Mouse (Mus musculus): ENCODE measurements at regions not wholly inside any gene's neighbourhood (a gene's known extent, or its start where the extent isn't known, plus 50 kb on each side); places are given as distances from the start of the nearest gene placed in this dataset.

DNA sequence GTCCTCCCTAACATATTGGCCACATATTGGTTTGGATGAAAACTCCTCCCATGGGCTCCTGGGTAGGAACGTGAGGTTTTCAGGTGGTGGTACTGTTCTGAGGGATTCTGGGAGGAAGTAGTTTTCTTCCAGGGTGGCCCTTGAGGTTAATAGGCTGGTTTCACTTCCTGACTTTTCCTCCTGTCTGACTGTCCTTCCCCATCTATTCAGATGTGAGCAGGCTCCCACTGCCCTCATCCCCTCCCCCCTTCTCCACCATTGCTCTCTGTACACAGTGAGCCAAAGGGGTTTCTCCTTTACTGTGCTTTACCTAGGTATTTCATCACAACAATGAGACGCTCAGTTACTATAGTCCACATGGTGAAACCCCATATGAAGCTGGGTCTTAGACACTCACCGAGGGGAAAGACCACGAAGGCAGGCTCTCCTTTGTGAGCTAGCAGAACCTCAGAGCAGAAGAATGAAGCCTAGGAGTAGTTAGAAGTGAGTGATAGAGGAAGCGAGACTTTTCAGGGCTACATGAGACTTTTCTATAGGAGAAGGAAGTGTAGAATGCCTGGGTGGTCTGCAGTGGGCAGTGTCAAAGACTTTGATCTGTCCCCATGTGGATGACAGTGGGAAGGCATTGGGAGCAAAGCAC is 135.3 kb downstream of the Cd83 start:
- H3K4me1 ChIP-seq (ENCODE audit: control insufficient read depth, insufficient read depth, low read length) = no peaks in the 10 kb centered on the region
- H3K4me3 ChIP-seq (replicated peaks; ENCODE audit: insufficient read depth, low read depth, low read length) = no peak overlapping the region
- no peak for DNase-seq
- H3K27ac ChIP-seq (ENCODE audit: insufficient read depth, low read length) = no peak overlapping the region
- 92% methylated on average over 5 of the region's 5 CpGs for WGBS
- no peak for TF ChIP-seq POLR2A (IDR thresholded peaks at IDR 0.05; ENCODE audit: borderline replicate concordance, insufficient read depth, low read length)
- no peak for TF ChIP-seq CTCF (IDR thresholded peaks at IDR 0.05; ENCODE audit: borderline replicate concordance, insufficient read depth, low read depth, low read length)
- no peaks in the 10 kb centered on the region for H3K27me3 ChIP-seq (ENCODE audit: control insufficient read depth, insufficient read depth, low read length)

DNA sequence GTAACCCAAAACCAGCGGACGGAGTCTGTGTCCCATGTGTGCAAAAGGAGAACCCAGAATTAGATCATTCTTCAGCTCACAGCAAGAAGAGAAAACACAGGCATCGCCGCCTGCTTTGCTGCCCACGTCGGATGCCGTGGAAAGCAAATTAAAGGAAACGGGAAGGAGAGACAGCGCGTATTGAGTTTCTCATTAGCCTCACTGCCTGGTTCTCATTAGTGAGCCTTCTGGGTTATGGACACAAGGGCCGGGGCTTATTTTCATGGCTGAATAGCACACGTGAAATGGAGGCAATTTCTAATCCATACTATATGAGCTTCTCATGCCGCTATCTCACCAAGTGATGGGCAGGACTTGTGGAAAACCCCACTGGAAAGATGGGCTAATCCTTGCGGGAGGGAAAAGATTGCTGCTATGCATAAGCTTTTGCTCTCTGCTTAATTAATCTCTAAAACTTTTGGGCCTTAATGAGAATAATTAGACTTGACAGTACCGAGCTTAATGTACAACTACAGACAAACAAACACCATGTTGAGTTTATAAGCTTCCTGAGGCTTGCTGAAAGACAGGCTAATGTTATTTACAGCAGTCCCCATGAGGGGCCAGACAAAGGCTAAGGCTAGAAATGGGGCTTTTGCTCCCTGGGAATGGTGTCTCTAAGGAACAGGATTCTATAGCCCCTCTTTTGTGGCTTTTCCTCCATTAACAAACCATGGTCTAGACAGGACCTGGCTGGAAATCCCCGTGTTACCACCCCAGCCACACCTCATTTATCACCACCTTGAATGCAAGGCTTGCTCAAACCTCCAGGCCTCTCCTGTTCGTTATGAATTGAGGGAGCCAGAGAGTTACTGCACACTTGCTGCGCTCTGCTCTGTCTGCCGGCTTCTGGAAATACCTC is 145.8 kb downstream of the Cd83 start:
- no peaks in the 10 kb centered on the region for H3K4me1 ChIP-seq (ENCODE audit: control insufficient read depth, insufficient read depth, low read length)
- no peak overlapping the region for H3K4me3 ChIP-seq (replicated peaks; ENCODE audit: insufficient read depth, low read depth, low read length)
- H3K27me3 ChIP-seq (ENCODE audit: control insufficient read depth, insufficient read depth, low read length) = no peaks in the 10 kb centered on the region
- WGBS = 94% methylated on average over 19 of the region's 19 CpGs
- no peak overlapping the region for H3K27ac ChIP-seq (ENCODE audit: insufficient read depth, low read length)
- TF ChIP-seq POLR2A (IDR thresholded peaks at IDR 0.05; ENCODE audit: borderline replicate concordance, insufficient read depth, low read length) (no peak), CTCF (IDR thresholded peaks at IDR 0.05; ENCODE audit: borderline replicate concordance, insufficient read depth, low read depth, low read length) (no peak)
- no peak for DNase-seq

DNA sequence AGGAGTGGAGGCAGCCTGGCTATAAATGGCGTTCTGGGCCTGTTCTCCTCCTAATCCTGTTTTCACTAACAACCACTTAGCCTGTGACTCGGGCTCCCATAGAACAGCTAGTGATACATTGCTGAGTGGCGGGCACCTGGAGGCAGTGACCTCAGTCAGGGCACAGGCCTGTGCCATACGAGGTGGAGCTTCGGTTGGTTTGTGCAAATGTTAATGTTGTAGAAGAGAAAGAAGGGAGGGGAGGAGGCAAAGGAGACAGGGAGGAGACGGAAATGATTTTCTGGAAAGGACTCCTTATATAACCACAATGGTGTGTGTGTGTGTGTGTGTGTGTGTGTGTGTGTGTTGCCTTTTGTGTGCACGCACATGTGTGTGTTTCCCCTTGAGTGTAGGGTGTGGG is 148.4 kb downstream of the Cd83 start:
- 86% methylated on average over 7 of the region's 7 CpGs for WGBS

DNA sequence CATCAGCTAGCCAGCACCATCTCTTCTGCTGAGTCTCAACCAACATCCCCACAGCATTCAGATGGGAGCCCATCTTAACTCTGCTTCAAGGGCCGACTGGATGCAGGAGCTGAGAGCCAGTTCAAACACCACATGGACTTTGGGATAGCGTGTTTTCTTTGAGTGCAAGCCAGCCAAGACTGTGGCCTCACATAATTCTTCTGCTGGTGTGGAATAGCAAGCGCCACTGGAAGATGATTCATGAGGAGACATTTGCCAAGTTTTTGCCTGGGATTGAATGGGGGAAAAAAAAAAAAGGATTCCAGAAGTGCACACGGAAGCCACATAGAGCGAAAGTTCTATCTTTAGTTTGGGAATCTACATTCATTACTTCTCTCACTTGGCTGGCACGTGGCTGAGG is 150.7 kb downstream of the Cd83 start:
- Histone ChIP-seq H3K27ac (ENCODE audit: insufficient read depth, low read length) (no peak overlapping the region), H3K4me1 (ENCODE audit: control insufficient read depth, insufficient read depth, low read length) (no peaks in the 10 kb centered on the region), H3K4me3 (replicated peaks; ENCODE audit: insufficient read depth, low read depth, low read length) (no peak overlapping the region), H3K27me3 (ENCODE audit: control insufficient read depth, insufficient read depth, low read length) (no peaks in the 10 kb centered on the region)
- no peak for TF ChIP-seq CTCF (IDR thresholded peaks at IDR 0.05; ENCODE audit: borderline replicate concordance, insufficient read depth, low read depth, low read length)
- TF ChIP-seq POLR2A (IDR thresholded peaks at IDR 0.05; ENCODE audit: borderline replicate concordance, insufficient read depth, low read length) = no peak
- WGBS = 83% methylated on average over 6 of the region's 6 CpGs
- DNase-seq = no peak

More for the DNA sequence above, 148.4 kb downstream of the Cd83 start:
- TF ChIP-seq POLR2A (IDR thresholded peaks at IDR 0.05; ENCODE audit: borderline replicate concordance, insufficient read depth, low read length) (no peak), CTCF (IDR thresholded peaks at IDR 0.05; ENCODE audit: borderline replicate concordance, insufficient read depth, low read depth, low read length) (no peak)
- Histone ChIP-seq H3K27me3 (ENCODE audit: control insufficient read depth, insufficient read depth, low read length) (no peaks in the 10 kb centered on the region), H3K4me1 (ENCODE audit: control insufficient read depth, insufficient read depth, low read length) (no peaks in the 10 kb centered on the region), H3K27ac (ENCODE audit: insufficient read depth, low read length) (no peak overlapping the region), H3K4me3 (replicated peaks; ENCODE audit: insufficient read depth, low read depth, low read length) (no peak overlapping the region)
- DNase-seq = no peak

DNA sequence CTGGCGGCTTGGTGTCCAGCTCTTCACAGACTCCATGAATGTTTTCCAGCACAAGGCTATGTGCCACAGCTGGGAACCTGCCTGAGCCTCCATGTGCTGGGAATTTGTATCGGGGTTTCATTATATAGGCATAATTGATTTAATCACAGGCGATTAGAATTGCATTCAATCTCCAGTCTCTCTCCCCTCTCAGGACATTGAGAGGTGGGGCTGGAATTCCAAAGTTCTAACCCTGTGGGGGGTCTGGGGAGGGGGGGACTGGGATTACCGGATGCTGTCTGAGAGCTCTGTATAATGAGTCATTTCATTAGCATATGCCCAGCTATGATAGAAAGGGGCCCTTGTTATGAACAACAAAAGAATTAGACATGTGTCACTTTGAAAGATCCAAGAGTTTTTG is 151.9 kb downstream of the Cd83 start:
- H3K4me3 ChIP-seq (replicated peaks; ENCODE audit: insufficient read depth, low read depth, low read length) = no peak overlapping the region
- DNase-seq = no peak
- no peak overlapping the region for H3K27ac ChIP-seq (ENCODE audit: insufficient read depth, low read length)
- 43% methylated on average over 4 of the region's 4 CpGs for WGBS
- H3K27me3 ChIP-seq (ENCODE audit: control insufficient read depth, insufficient read depth, low read length) = no peaks in the 10 kb centered on the region
- H3K4me1 ChIP-seq (ENCODE audit: control insufficient read depth, insufficient read depth, low read length) = no peaks in the 10 kb centered on the region
- no peak for TF ChIP-seq POLR2A (IDR thresholded peaks at IDR 0.05; ENCODE audit: borderline replicate concordance, insufficient read depth, low read length)
- no peak for TF ChIP-seq CTCF (IDR thresholded peaks at IDR 0.05; ENCODE audit: borderline replicate concordance, insufficient read depth, low read depth, low read length)

DNA sequence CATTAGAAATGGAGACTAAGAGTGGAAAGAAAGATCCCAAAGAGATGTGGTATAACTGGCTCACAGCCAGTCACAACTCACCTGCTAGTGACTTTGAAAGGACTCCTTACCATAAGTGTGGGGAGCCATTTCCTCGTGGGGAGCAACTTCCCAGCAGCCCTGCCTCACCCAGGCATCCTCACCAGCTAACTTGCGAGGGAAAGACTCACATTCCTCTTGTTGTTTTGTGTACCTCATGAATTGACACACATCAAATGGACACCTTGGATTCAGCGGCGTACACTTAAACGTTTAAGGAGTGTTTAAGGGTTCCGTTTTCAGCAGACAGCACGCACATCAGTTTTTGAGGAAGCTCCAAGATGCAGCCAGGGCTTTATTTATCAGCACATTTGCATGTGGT is 154.0 kb downstream of the Cd83 start:
- Histone ChIP-seq H3K4me3 (replicated peaks; ENCODE audit: insufficient read depth, low read depth, low read length) (no peak overlapping the region), H3K4me1 (ENCODE audit: control insufficient read depth, insufficient read depth, low read length) (no peaks in the 10 kb centered on the region), H3K27me3 (ENCODE audit: control insufficient read depth, insufficient read depth, low read length) (no peaks in the 10 kb centered on the region), H3K27ac (ENCODE audit: insufficient read depth, low read length) (no peak overlapping the region)
- WGBS = 78% methylated on average over 7 of the region's 7 CpGs
- TF ChIP-seq CTCF (IDR thresholded peaks at IDR 0.05; ENCODE audit: borderline replicate concordance, insufficient read depth, low read depth, low read length) = no peak
- TF ChIP-seq POLR2A (IDR thresholded peaks at IDR 0.05; ENCODE audit: borderline replicate concordance, insufficient read depth, low read length) = no peak
- DNase-seq = no peak

DNA sequence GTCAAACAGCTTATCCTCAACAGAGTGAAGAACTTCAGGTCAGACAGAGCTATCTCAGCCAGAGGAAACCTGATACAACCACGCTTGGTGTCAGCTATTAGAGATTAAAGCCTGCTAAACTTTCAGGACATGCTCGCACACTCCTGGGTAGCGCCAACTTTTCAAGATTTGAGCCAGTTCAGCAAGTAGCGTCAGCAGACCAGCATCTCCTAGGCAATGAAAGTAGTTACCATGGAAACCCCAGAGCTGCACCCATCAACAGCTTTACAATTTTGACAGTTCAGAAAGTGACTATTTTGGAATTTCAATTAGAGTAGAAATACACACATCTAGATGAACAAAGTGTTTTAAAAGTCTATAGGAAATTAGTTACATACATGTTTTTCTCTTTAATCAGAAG is 154.8 kb downstream of the Cd83 start:
- DNase-seq = peak in 1 of 2 experiments; percentile 11
- no peaks in the 10 kb centered on the region for H3K4me1 ChIP-seq (ENCODE audit: control insufficient read depth, insufficient read depth, low read length)

DNA sequence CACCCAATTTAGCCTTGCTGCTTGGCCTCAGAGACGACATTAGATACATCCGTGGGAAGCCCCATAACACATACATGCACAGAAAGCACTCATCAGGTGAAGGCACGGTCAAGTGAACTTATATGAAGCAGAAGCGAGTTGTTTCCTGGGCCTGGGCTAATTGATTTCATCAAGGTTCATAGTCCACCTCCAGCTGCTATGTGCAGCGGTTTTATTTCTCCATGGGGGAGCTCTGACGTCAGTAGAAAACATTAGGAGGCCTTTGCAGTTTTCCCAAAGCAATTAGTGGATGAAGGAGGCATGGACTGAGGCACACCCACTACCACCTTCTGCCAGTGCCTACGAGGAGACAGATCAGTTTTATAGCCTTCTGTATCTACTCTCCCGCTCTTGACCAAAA is 157.2 kb downstream of the Cd83 start:
- no peak for DNase-seq
- TF ChIP-seq POLR2A (IDR thresholded peaks at IDR 0.05; ENCODE audit: borderline replicate concordance, insufficient read depth, low read length) = no peak
- TF ChIP-seq CTCF (IDR thresholded peaks at IDR 0.05; ENCODE audit: borderline replicate concordance, insufficient read depth, low read depth, low read length) = no peak
- Histone ChIP-seq H3K4me1 (ENCODE audit: control insufficient read depth, insufficient read depth, low read length) (no peaks in the 10 kb centered on the region), H3K27ac (ENCODE audit: insufficient read depth, low read length) (no peak overlapping the region), H3K4me3 (replicated peaks; ENCODE audit: insufficient read depth, low read depth, low read length) (no peak overlapping the region), H3K27me3 (ENCODE audit: control insufficient read depth, insufficient read depth, low read length) (no peaks in the 10 kb centered on the region)
- WGBS = 79% methylated on average over 8 of the region's 8 CpGs

More for the DNA sequence above, 154.8 kb downstream of the Cd83 start:
- no peak for TF ChIP-seq POLR2A (IDR thresholded peaks at IDR 0.05; ENCODE audit: borderline replicate concordance, insufficient read depth, low read length)
- TF ChIP-seq CTCF (IDR thresholded peaks at IDR 0.05; ENCODE audit: borderline replicate concordance, insufficient read depth, low read depth, low read length) = no peak
- WGBS = 67% methylated on average over 4 of the region's 4 CpGs
- H3K27me3 ChIP-seq (ENCODE audit: control insufficient read depth, insufficient read depth, low read length) = no peaks in the 10 kb centered on the region
- H3K27ac ChIP-seq (ENCODE audit: insufficient read depth, low read length) = no peak overlapping the region
- no peak overlapping the region for H3K4me3 ChIP-seq (replicated peaks; ENCODE audit: insufficient read depth, low read depth, low read length)

All from cerebellum, adult 2 months (tissue).